Mouse (Mus musculus): ENCODE measurements around the gene Erich3. TPM values are rescaled to one million over a fixed set of nuclear protein-coding genes. Genes with fewer than 3 reads are reported as not detected.

The Erich3 gene
- polyA plus RNA-seq, 1 experiment from 2014 or later, result 2.2 TPM

DNA sequence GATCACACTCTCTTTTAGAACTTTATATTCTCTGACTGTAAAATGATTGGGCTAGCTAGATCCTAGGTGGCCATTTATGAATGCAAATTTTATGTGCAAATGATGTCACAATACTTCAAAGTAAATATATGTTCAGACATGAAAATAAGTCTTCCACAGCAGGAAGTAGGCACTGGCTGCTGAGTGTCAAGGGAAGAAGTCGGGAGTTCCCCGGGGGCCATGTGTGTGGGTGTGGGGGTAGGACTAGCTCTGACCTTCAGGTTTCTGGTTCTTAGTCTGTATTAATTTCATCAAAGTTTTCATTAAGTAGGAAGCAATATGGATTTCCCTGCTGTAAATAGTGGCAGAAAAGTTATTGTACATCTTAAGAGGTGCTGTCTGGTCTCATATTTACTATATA is 20.0 kb downstream of the Erich3 start:
- H3K36me3 ChIP-seq, result no peaks in the 10 kb centered on the region
- ATAC-seq, result no peak
- no peaks in the 10 kb centered on the region for H3K4me1 ChIP-seq (replicated peaks)
- 82% methylated on average over 2 of the region's 2 CpGs for WGBS
- no peak overlapping the region for H3K4me3 ChIP-seq (replicated peaks)
- no peak overlapping the region for H3K9ac ChIP-seq (replicated peaks)
- H3K27me3 ChIP-seq, result no peaks in the 10 kb centered on the region
- no peaks in the 10 kb centered on the region for H3K9me3 ChIP-seq
- no peak overlapping the region for H3K27ac ChIP-seq
- no peak overlapping the region for H3K4me2 ChIP-seq (replicated peaks)

DNA sequence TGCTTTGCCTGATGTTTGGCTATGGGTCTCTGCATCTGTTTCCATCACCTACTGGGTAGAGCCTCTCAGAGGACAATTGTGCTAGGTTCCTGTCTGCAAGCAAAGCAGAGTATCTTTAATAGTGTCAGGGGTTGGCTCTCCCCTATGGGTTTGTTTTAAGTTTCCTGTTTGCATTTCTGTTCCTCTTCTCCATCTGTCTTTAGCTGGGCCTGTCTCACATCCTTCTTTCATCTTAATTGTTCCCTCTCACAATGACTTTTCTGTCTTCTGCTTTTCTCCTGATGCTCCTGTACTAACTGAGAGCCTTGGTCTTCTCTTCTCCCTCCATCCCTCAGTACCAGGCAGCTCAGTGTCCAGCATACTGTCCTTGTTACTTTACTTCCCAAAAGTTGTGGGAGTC is 26.6 kb downstream of the Erich3 start:
- Histone ChIP-seq H3K36me3 (no peaks in the 10 kb centered on the region), H3K4me1 (replicated peaks) (peaks cover 5% of the 10 kb centered on the region; the same call in 1 of the 2 replicates), H3K9ac (replicated peaks) (no peak overlapping the region), H3K9me3 (no peaks in the 10 kb centered on the region), H3K27ac (no peak overlapping the region), H3K4me3 (replicated peaks) (no peak overlapping the region), H3K4me2 (replicated peaks) (no peak overlapping the region), H3K27me3 (no peaks in the 10 kb centered on the region)
- no peak for ATAC-seq

DNA sequence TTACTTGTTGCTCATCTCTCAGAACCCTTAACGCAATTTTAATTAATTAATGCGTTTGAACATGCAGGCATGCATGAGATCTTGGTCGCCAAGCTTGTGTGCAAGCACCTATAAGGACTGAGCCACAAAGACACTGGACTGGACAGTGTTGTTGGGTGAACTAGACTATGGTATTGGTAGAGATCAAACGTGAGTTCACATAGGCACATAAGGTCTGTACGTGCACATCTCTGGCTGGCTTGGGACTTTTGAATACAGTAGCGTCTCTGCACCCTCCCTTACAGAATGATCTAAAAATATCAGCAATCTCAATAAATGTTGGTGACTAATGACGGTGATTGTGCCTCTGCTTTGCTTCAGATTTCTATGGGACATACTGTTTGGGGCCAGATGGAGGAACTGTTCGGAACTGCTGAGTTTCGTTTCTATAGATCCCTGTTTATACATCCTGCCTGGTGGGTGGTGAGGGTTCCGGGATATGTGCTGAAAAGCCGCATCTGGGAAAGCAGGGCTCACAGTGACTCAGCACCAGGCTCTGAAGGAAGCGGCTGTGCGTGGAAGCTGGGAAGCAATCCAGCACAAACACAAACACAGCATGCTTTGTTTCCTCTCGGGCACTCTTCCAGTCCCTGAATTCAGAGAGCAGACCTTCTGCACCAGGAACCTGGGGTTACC is 28.4 kb downstream of the Erich3 start:
- no peaks in the 10 kb centered on the region for H3K27me3 ChIP-seq
- H3K4me2 ChIP-seq (replicated peaks), result no peak overlapping the region
- peaks cover 9% of the 10 kb centered on the region; the same call in 1 of the 2 replicates for H3K4me1 ChIP-seq (replicated peaks)
- WGBS, result 62% methylated on average over 14 of the region's 14 CpGs
- no peaks in the 10 kb centered on the region for H3K9me3 ChIP-seq
- H3K4me3 ChIP-seq (replicated peaks), result no peak overlapping the region
- no peak overlapping the region for H3K9ac ChIP-seq (replicated peaks)
- peak; percentile 80 for ATAC-seq
- H3K27ac ChIP-seq, result no peak overlapping the region
- no peaks in the 10 kb centered on the region for H3K36me3 ChIP-seq

- Histone ChIP-seq H3K4me2 (replicated peaks) (no peak overlapping the region), H3K9ac (replicated peaks) (no peak overlapping the region), H3K27ac (no peak overlapping the region), H3K27me3 (no peaks in the 10 kb centered on the region), H3K9me3 (no peaks in the 10 kb centered on the region), H3K4me3 (replicated peaks) (no peak overlapping the region), H3K36me3 (no peaks in the 10 kb centered on the region), H3K4me1 (replicated peaks) (peaks cover 9% of the 10 kb centered on the region; the same call in 1 of the 2 replicates)
- WGBS, result 93% methylated on average over 3 of the region's 3 CpGs
- no peak for ATAC-seq
Measured at GRCm38 (mm10) chr3:154692572-154692922, 28.9 kb downstream of the Erich3 start.

DNA sequence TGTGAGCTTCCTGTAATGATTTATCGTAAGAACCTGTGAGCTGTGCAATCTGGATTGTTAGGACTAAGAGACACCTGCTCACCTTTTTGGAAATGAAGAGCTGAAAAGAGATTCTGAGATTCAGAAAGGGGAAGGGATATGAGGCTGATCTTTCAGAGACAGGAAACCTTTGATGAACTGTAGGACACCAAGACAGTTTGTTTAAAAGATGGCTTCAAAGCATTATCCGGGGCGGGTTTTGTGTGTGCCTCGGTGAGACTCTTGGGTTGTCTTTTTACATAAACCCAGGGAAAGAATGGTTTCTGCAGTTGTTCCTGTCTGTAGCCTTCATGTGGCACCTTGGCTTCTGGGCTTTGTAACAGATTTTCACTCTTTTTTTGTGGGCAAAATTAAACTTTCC is 30.2 kb downstream of the Erich3 start:
- Histone ChIP-seq H3K9me3 (no peaks in the 10 kb centered on the region), H3K36me3 (no peaks in the 10 kb centered on the region), H3K27ac (no peak overlapping the region), H3K9ac (replicated peaks) (no peak overlapping the region), H3K4me2 (replicated peaks) (no peak overlapping the region), H3K4me3 (replicated peaks) (no peak overlapping the region), H3K4me1 (replicated peaks) (peaks cover 9% of the 10 kb centered on the region; the same call in 1 of the 2 replicates), H3K27me3 (no peaks in the 10 kb centered on the region)
- no peak for ATAC-seq
- 86% methylated on average over 4 of the region's 4 CpGs for WGBS

DNA sequence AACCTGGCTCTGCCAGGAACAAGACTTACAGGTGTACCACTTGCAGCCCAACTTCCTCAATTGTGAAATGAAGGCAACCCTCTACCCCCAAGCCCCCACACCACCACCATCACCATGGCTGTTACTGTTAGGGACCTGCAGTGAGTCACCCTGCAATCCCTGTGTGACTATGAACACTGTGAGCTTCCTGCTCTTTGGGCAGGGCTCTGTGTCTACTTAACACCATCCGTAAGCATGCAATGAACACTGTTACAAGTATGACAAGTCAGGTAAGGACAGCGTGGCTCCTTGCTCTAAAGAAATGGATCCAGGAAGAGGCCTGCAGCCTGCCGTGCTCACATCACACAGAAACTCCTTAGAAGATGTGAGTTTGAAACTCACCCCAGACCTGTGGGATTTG is 33.0 kb downstream of the Erich3 start:
- H3K27ac ChIP-seq, result no peak overlapping the region
- H3K9me3 ChIP-seq, result no peaks in the 10 kb centered on the region
- no peaks in the 10 kb centered on the region for H3K36me3 ChIP-seq
- no peak overlapping the region for H3K4me2 ChIP-seq (replicated peaks)
- H3K4me3 ChIP-seq (replicated peaks), result no peak overlapping the region
- peaks cover 9% of the 10 kb centered on the region; the same call in 1 of the 2 replicates for H3K4me1 ChIP-seq (replicated peaks)
- WGBS, result 92% methylated on average over 3 of the region's 3 CpGs
- H3K27me3 ChIP-seq, result no peaks in the 10 kb centered on the region
- no peak overlapping the region for H3K9ac ChIP-seq (replicated peaks)
- ATAC-seq, result no peak

GRCm38 (mm10) chr3:154698907-154699306 is 35.2 kb downstream of the Erich3 start:
- no peak for ATAC-seq
- Histone ChIP-seq H3K4me2 (replicated peaks) (no peak overlapping the region), H3K27ac (no peak overlapping the region), H3K4me3 (replicated peaks) (no peak overlapping the region), H3K36me3 (no peaks in the 10 kb centered on the region), H3K4me1 (replicated peaks) (peaks cover 6% of the 10 kb centered on the region; the same call in 1 of the 2 replicates), H3K9ac (replicated peaks) (no peak overlapping the region), H3K27me3 (no peaks in the 10 kb centered on the region), H3K9me3 (no peaks in the 10 kb centered on the region)
- WGBS, result 64% methylated on average over 5 of the region's 5 CpGs

GRCm38 (mm10) chr3:154700296-154700695 is 36.6 kb downstream of the Erich3 start:
- Histone ChIP-seq H3K4me1 (replicated peaks) (peaks cover 4% of the 10 kb centered on the region; the same call in 1 of the 2 replicates), H3K9me3 (no peaks in the 10 kb centered on the region), H3K27ac (no peak overlapping the region), H3K9ac (replicated peaks) (no peak overlapping the region), H3K4me3 (replicated peaks) (no peak overlapping the region), H3K27me3 (no peaks in the 10 kb centered on the region), H3K4me2 (replicated peaks) (no peak overlapping the region), H3K36me3 (no peaks in the 10 kb centered on the region)
- 84% methylated on average over 3 of the region's 3 CpGs for WGBS
- no peak for ATAC-seq

- H3K4me1 ChIP-seq (replicated peaks), result no peaks in the 10 kb centered on the region
- no peaks in the 10 kb centered on the region for H3K27me3 ChIP-seq
- H3K4me3 ChIP-seq (replicated peaks), result no peak overlapping the region
- H3K4me2 ChIP-seq (replicated peaks), result no peak overlapping the region
- no peak overlapping the region for H3K27ac ChIP-seq
- ATAC-seq, result no peak
- no peak overlapping the region for H3K9ac ChIP-seq (replicated peaks)
- H3K9me3 ChIP-seq, result no peaks in the 10 kb centered on the region
- H3K36me3 ChIP-seq, result no peaks in the 10 kb centered on the region
- WGBS, result 71% methylated on average over 2 of the region's 2 CpGs
Measured at GRCm38 (mm10) chr3:154700735-154701134, 37.1 kb downstream of the Erich3 start.

DNA sequence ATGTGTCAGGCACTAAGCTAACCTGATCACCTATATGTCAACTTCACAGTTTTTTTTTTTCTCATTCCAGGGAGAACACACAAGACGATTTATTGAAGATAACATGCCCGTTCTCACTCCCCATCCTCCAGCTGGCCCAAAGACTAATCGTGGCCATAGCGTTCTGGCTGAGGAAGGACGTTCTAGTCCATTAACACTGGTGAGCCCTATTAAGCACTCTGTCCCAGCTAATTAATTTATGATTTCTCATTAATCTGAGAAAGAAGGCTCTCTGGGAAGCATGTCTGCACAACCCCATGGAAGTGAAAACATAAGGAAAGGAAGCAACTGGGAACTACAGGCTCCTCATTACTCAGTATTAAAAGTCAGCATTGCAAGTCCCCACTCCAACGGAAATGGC is 41.1 kb downstream of the Erich3 start:
- no peak overlapping the region for H3K27ac ChIP-seq
- no peak overlapping the region for H3K4me3 ChIP-seq (replicated peaks)
- H3K36me3 ChIP-seq, result no peaks in the 10 kb centered on the region
- no peak overlapping the region for H3K4me2 ChIP-seq (replicated peaks)
- no peaks in the 10 kb centered on the region for H3K27me3 ChIP-seq
- 87% methylated on average over 6 of the region's 6 CpGs for WGBS
- ATAC-seq, result no peak
- H3K9ac ChIP-seq (replicated peaks), result no peak overlapping the region
- no peaks in the 10 kb centered on the region for H3K9me3 ChIP-seq
- H3K4me1 ChIP-seq (replicated peaks), result no peaks in the 10 kb centered on the region

DNA sequence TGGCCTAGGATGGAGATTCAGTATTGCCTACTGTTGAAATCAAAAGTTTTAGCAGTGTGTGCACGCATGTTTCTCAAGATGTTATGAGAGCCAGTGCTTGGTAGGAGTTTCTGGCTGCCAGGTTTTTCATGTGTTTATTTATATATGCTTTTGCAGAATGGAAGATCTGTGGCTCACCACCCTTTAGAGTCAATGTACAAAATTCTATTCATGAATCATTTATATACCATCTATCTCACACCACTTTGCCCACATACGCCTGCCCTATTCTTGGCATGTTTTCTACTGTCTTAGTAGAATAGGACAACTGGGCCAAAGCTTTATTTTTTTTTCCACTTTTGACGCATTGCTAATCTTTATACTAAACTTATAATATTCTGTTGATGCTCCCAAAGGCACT is 44.5 kb downstream of the Erich3 start:
- ATAC-seq, result no peak
- no peaks in the 10 kb centered on the region for H3K4me1 ChIP-seq (replicated peaks)

DNA sequence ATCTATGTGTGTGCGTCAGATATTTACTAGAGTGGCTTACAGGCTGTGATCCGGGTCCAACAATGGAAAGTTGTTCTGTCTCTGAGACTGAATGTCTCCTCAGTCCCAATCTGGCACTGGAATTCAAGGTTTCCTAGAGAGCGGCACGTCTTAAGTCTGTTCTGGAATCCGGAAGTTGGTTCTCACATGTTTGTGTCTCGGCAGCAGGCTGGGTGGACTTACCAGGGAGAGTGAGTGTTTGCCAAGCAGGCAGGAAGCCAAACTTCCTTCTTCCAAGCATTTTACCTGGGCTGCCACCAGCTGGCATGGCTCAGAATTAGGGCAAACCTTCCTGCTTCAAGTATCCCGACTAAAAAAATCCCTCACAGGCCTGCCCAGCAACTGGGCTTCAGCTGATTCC is 59.5 kb downstream of the Erich3 start:
- Histone ChIP-seq H3K9ac (replicated peaks) (no peak overlapping the region), H3K36me3 (no peaks in the 10 kb centered on the region), H3K27ac (no peak overlapping the region), H3K4me2 (replicated peaks) (no peak overlapping the region), H3K27me3 (no peaks in the 10 kb centered on the region), H3K9me3 (no peaks in the 10 kb centered on the region), H3K4me3 (replicated peaks) (no peak overlapping the region), H3K4me1 (replicated peaks) (no peaks in the 10 kb centered on the region)
- ATAC-seq, result no peak
- 88% methylated on average over 7 of the region's 7 CpGs for WGBS

More for the DNA sequence above, 44.5 kb downstream of the Erich3 start:
- Histone ChIP-seq H3K9ac (replicated peaks) (no peak overlapping the region), H3K9me3 (no peaks in the 10 kb centered on the region), H3K4me2 (replicated peaks) (no peak overlapping the region), H3K4me3 (replicated peaks) (no peak overlapping the region), H3K27ac (no peak overlapping the region), H3K27me3 (no peaks in the 10 kb centered on the region), H3K36me3 (no peaks in the 10 kb centered on the region)
- 95% methylated on average over 3 of the region's 3 CpGs for WGBS

DNA sequence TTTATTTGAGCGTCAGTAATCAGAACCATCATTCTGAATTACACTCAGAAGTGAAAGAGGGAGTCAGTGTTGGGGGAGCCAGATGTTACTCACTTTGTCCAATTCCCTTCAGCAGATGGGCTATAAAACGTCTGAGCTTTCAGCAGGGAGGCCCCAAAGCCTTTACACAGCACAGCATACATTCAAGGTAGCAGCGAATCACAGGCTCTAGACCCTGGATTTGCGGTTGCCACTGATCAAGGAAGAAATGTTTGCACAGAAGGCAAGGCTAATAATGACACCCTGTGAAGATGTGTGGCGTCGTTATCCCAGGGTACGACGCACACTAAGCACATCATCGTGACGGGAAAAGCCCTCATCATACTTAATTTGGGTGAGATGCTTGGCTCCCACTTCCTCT is 67.8 kb downstream of the Erich3 start:
- no peak overlapping the region for H3K27ac ChIP-seq
- WGBS, result 74% methylated on average over 10 of the region's 10 CpGs
- no peak for ATAC-seq

More for the DNA sequence above, 67.8 kb downstream of the Erich3 start:
- H3K4me3 ChIP-seq (replicated peaks), result no peak overlapping the region
- H3K27me3 ChIP-seq, result no peaks in the 10 kb centered on the region
- no peaks in the 10 kb centered on the region; the same call in 1 of the 2 replicates for H3K4me1 ChIP-seq (replicated peaks)
- no peak overlapping the region for H3K4me2 ChIP-seq (replicated peaks)
- H3K9me3 ChIP-seq, result no peaks in the 10 kb centered on the region
- no peak overlapping the region for H3K9ac ChIP-seq (replicated peaks)
- no peaks in the 10 kb centered on the region for H3K36me3 ChIP-seq

Measured in midbrain, embryonic 13.5 days (tissue).